Mouse (Mus musculus) lung, postnatal 25 days (tissue): Measurements from ENCODE around the gene Tmem150b.

Experiments
- DNase-seq: peaks from one replicate; pipeline ENCODE4 v3.0.0; 2022; ENCODE audit warnings: low spot score

The Tmem150b gene

DNA sequence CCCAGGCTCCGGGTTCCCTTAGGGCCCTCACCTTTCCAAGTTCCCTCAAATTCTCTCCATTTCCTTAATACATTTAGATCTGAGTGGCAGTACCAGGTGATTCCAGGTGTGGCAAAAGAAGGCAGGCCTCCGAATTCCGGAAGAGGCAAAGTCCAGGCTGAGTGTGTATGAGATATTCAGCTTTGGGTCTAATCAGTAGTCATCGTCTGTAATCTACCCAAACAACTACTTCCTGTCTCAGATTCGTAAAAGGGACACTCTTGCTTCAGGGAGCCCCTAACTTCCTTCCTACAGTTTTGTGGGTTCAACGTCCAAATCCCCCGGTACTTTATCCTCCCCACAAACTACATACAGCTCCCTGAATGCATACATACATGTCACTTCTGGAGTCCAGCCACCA lies at the start of gene Tmem150b:
Gene Tmem150b (minus strand): TSS at position 81 of the 400 bp plus-strand sequence.
- no peak for DNase-seq

DNA sequence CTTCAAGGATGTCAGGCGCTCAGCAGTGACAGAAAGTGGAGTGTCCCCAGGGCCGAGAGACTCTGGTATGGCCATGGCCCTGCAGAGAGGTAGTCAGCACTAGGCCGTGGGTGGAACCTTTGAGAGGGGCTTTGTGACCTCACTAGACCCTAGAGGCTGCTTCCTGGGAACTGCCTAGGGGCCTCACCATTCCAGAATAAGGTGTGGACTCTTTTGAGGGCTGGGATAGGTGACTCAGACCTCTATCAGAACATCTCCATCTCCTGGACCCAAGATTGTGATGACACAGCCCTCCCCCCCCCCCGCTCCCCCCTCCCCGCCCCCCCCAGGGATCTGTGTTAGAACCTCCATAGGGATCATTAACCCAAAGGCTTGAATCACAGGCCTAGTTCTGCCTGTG lies 46.2 kb upstream of the Tmem150b start, which contains the start of gene Fam71e2:
Gene Fam71e2 (minus strand): TSS at position 101 of the 400 bp plus-strand sequence.
- DNase-seq: no peak

- DNase-seq: no peak
Observed at GRCm38 (mm10) chr7:4764946-4765710, 40.1 kb upstream of the Tmem150b start.

DNA sequence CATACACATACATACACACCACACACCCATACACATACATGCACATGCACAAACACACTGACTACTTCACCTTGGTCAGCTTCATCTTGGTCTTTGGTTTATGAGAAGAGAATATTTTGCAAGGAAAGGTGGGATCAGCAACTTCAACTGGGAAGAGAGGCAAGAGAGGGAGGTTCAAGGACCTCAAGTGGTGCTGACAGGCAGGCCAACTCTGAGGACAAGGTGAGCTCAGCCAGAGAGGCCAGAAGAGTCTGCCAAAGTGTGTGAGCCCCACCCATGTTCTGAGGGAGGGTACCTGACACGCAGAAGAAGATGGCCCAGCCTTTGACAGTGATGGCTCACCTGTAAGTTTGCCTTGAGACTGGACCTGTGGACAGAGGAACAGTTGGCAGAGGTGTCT lies 34.6 kb upstream of the Tmem150b start:
- no peak for DNase-seq

DNA sequence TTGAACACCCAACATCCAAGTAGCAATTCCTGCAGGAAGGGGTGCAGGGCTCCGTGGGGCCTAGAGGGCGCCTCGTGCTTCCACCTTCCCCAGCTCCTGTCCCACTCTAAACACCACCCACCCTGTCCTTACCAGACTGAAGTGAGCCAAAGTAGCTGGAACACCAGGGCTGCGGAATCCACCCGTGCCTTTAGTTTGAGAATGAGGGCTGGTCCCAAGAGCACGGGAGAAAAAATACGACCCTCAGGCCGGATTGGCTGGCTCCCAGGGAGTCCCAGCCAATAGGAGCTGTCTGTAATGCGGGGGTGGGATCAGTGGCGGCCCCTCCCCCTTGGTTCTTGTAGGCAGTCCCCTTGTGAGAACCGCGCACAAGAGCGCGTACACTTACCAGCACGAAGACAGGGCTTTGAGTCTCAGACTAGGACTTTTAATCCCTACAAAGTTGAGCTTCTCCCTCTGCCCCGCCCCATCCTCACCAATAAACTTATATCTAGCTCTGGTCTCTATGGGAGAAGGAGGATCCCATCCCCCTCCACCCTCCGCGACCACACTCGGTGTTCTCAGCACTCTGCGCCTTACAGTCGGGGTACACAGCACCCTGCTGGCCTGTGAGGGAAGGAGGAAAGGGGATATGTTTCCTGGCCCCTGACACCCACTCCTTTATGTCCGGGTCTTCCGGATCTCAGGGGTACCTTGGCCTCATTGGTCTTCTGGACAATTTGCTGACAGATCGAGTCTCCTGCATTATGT lies 27.9 kb upstream of the Tmem150b start, which contains the start of gene Cox6b2:
Gene Cox6b2 (minus strand): TSS at position 274 of the 750 bp plus-strand sequence.
- DNase-seq: peak; percentile 85

DNA sequence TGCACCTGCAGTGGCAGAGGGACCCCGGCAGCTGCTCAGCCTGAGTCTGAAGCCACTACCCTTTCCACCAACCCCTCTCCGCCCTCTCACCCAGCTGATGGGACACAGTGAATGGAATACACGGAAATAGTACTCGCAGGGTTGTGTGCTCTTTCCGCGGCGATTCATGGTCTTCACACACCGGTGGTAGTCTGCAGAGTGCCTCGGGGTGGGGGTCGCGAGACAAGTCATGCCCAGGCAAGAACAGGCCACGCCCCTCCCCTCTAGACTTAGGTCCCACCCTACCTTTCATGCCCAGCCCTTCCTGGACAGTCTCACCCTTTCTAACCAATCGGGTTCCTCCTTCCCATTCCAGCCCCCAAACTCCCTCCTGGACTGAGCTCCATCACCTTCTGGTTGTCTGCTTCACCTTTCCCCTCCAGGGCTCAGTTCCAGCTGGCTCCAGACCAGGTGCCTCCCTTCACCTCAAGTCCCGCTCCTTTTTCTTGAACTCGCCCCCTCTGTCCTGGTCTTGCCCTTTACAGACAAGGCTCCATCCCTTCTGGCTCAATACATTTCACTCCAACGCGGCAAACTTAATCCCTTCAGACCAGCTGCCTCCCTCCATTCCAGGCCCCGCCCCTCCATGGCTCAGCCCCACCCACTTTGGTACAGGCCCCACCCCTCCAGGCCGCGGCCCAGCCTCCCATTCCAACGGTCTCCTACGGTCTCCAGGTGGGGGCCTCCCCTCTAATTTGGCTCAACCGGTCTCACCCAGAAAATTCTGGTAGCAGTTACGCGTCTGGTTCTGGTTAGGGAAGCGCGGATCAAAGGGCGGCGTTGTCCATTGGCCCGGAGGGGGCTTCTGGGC lies 27.1 kb upstream of the Tmem150b start:
- DNase-seq: peak; percentile 21

GRCm38 (mm10) chr7:4749169-4749568 lies 24.1 kb upstream of the Tmem150b start:
- DNase-seq: no peak

- no peak for DNase-seq
Observed at GRCm38 (mm10) chr7:4748321-4748720, 23.3 kb upstream of the Tmem150b start.

GRCm38 (mm10) chr7:4747156-4747899 lies 22.3 kb upstream of the Tmem150b start:
- DNase-seq: no peak

DNA sequence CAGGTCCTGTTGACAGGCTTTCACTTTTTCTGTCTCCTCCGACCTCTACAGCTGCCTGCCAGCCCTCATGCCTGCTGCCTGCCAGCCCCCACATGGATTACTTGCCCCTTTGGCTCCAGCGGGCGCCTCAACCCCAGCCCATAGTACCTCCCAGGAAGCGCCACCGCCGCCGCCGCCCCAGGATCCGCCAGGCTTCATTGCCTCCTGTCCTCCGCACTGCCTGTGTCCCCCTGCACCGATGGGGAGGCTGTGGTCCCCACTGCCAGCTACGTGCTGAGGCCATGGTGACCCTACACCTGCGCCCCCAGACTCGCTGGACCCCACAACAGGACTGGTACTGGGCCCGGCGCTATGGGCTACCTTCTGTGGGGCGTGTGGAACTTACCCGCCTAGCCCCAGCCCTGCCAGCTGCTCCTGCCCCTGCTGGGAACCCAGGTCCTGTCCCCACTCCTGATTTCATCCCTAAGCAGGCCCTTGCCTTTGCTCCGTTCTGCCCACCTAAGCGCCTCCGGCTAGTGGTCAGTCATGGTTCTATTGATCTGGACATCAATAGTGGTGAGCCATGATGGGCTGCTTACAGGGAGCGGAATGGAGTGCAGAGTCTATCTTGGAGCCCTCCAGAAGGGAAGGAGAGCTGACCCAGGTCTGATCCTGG lies 21.4 kb upstream of the Tmem150b start:
- DNase-seq: no peak

DNA sequence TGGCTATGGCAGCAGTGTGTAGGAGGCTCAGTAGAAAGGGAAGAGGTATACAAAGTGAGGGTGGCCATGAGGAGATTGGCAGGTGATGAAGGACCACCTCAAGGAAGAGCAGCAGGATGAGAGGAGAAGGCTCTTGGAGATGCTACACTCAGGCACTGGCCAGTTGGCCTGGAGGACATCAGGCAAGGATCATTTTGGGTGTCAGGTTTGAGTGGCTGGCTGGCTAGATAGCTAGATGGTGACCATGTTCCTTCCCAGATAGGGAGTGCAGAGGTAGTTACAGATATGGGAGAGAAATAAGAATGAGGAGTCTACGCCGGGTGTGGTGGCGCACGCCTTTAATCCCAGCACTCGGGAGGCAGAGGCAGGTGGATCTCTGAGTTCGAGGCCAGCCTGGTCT lies 19.8 kb upstream of the Tmem150b start:
- DNase-seq: no peak

DNA sequence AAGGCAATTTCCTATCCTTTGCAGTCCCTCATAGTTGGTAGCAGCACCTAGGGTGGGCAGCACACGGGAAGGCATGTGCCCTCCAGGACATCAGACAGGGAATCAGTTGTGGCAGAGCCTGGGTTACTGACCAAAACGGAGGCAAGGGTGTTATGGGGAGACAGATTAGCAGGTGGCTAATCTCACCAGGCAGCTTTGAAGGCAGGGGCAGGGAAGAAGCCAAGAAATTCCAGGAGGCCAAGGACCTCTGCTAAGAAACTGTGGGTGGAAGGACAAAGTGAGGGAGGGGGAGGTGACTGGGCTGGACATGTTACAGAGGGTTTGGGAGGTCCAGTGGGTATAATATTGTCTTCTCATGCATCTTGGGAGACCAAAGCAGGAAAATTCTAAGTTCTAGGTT lies 18.3 kb upstream of the Tmem150b start:
- peak; percentile 54 for DNase-seq

- DNase-seq: no peak
Observed at GRCm38 (mm10) chr7:4742482-4742819, 17.4 kb upstream of the Tmem150b start.

- no peak for DNase-seq
Observed at GRCm38 (mm10) chr7:4741672-4742481, 16.8 kb upstream of the Tmem150b start.

GRCm38 (mm10) chr7:4741151-4741550 lies 16.1 kb upstream of the Tmem150b start:
- peak; percentile 63 for DNase-seq

GRCm38 (mm10) chr7:4740309-4740727 lies 15.3 kb upstream of the Tmem150b start:
- DNase-seq: no peak

- peak; percentile 100 for DNase-seq
Observed at GRCm38 (mm10) chr7:4739544-4740275, 14.7 kb upstream of the Tmem150b start, which contains the start of gene Kmt5c. Gene Kmt5c, plus strand, starts transcription at chr7:4740115.

- DNase-seq: no peak
Observed at GRCm38 (mm10) chr7:4739041-4739543, 14.0 kb upstream of the Tmem150b start.

GRCm38 (mm10) chr7:4732968-4733392 lies 7.9 kb upstream of the Tmem150b start:
- no peak for DNase-seq
